Mouse (Mus musculus) heart, embryonic 10.5 days (tissue): ENCODE measurements around the gene Vmn2r51. TPM values are rescaled to one million over a fixed set of nuclear protein-coding genes. Genes with fewer than 3 reads are reported as not detected.
"Not testable (repeated sequence)": the region's sequence is repeated elsewhere in the genome, so short reads cannot be mapped to it uniquely, and the experiment has no call there.

Experiments
- DNase-seq: peaks from one replicate; pipeline ENCODE4 v3.0.0-alpha.2; 2017; ENCODE audit warnings: low spot score
- H3K27ac ChIP-seq: fragments of 300-500 bp; sonication (generic); 2 replicates; pipeline ENCODE4 v1.5.1; 2016; ENCODE audit warnings: mild to moderate bottlenecking
- H3K27me3 ChIP-seq: fragments of 300-500 bp; sonication (generic); 2 replicates; pipeline ENCODE4 v1.6.1; 2016; ENCODE audit warnings: mild to moderate bottlenecking; ENCODE audit not compliant: poor library complexity, insufficient read depth, severe bottlenecking
- H3K36me3 ChIP-seq: fragments of 300-500 bp; sonication (generic); 2 replicates; pipeline ENCODE4 v1.6.1; 2016; ENCODE audit warnings: mild to moderate bottlenecking, moderate library complexity
- H3K4me1 ChIP-seq: fragments of 300-500 bp; sonication (generic); 2 replicates; pipeline ENCODE4 v1.6.1; 2016; ENCODE audit warnings: mild to moderate bottlenecking
- H3K4me3 ChIP-seq: fragments of 300-500 bp; sonication (generic); 2 replicates; pipeline ENCODE4 v1.5.1; 2016; ENCODE audit warnings: mild to moderate bottlenecking, moderate library complexity
- H3K9me3 ChIP-seq: fragments of 300-500 bp; sonication (generic); 2 replicates; pipeline ENCODE4 v1.6.1; 2016; ENCODE audit warnings: mild to moderate bottlenecking, moderate library complexity
- WGBS: fragments of 180-500 bp; shearing (Covaris S2); methylation state at CpG from one replicate; pipeline ENCODE4 v1.1.7; 2016; 5-methylcytosine and 5-hydroxymethylcytosine counted together
- polyA plus RNA-seq: library from polyadenylated mRNA; unstranded; fragments of >200 nt; fragmentation: Nextera tagmentation; extraction: Ambion mirVana; gene quantifications from 2 replicates; pipeline ENCODE4 v1.2.1, GENCODE M21; 2016

Gene Vmn2r51
- not detected in 2 replicates for polyA plus RNA-seq

GRCm38 (mm10) chr7:10105641-10106040, at the start of gene Vmn2r51:
Gene Vmn2r51 (minus strand): TSS chr7:10105741.
- H3K4me1 ChIP-seq, H3K27ac ChIP-seq, H3K36me3 ChIP-seq, H3K4me3 ChIP-seq, DNase-seq, H3K9me3 ChIP-seq, H3K27me3 ChIP-seq: not testable (repeated sequence)
- 63% methylated on average over 1 of the region's 1 CpGs for WGBS

GRCm38 (mm10) chr7:10053196-10053595, 52.3 kb downstream of the Vmn2r51 start, which contains the start of gene Vmn2r50:
Gene Vmn2r50 (minus strand): TSS chr7:10053296.
- H3K9me3 ChIP-seq, H3K27me3 ChIP-seq, H3K27ac ChIP-seq, H3K36me3 ChIP-seq, H3K4me1 ChIP-seq, DNase-seq, H3K4me3 ChIP-seq: not testable (repeated sequence)

Other genes with a start within 250 kb of the Vmn2r51 start
- gene Vmn2r48, start 152.2 kb downstream of the Vmn2r51 start, polyA plus RNA-seq = not detected in 2 replicates
- not detected in 2 replicates for gene Vmn2r49, start 113.5 kb downstream of the Vmn2r51 start, polyA plus RNA-seq
- not detected in 2 replicates for gene Vmn2r50, start 52.4 kb downstream of the Vmn2r51 start, polyA plus RNA-seq
- gene Vmn2r52, start 70.8 kb upstream of the Vmn2r51 start, polyA plus RNA-seq = not detected in 2 replicates
- gene Vmn1r66, start 172.3 kb upstream of the Vmn2r51 start, polyA plus RNA-seq = not detected in 2 replicates